Mouse (Mus musculus): ENCODE results near the gene Angptl8. TPM values are rescaled to one million over a fixed set of nuclear protein-coding genes. Genes with fewer than 3 reads are reported as not detected.

Gene Angptl8
- polyA plus RNA-seq, 1 experiment: 0.04 TPM

DNA sequence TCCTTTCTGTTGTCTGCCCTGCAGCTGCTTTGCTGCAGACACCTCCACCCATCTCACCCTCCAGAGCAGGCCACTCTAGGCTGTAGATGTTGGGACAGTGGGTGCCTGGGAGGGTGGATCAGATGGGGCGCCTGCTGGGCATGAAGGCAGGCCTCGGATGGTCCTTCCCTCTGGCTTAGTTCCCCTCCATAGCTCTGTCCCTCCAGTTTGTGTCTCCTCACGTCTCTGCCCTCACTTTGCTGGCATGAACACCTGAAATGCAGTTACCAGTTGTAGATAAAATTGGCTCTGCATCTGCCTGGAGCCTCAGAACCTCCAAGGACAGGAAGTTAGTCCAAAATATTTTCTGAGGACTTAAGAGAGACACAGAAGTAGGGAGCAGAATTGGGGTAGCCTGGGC lies 38.4 kb upstream of the Angptl8 start:
- Histone ChIP-seq H3K4me3 (ENCODE audit: insufficient read depth, poor library complexity, severe bottlenecking) (no peak overlapping the region), H3K27me3 (ENCODE audit: control insufficient read depth, insufficient read depth, insufficient read length) (no peaks in the 10 kb centered on the region), H3K79me3 (ENCODE audit: low read depth) (peaks cover 21% of the 10 kb centered on the region), H3K79me2 (ENCODE audit: control insufficient read depth, insufficient read depth) (peaks cover 62% of the 10 kb centered on the region), H3ac (ENCODE audit: control insufficient read depth, insufficient read length, low read depth) (peak overlapping the region; percentile 12), H3K36me3 (ENCODE audit: control insufficient read depth, insufficient read depth) (peaks cover 24% of the 10 kb centered on the region)
- TF ChIP-seq USF1 (IDR thresholded peaks at IDR 0.05; ENCODE audit: low read depth) (no peak), MAX (IDR thresholded peaks at IDR 0.05) (no peak), MYOG (IDR thresholded peaks at IDR 0.05; ENCODE audit: control insufficient read depth, extremely low read depth, insufficient read length) (no peak)

- H3K79me3 ChIP-seq (ENCODE audit: low read depth): peaks cover 23% of the 10 kb centered on the region
- H3K36me3 ChIP-seq (ENCODE audit: control insufficient read depth, insufficient read depth): peaks cover 23% of the 10 kb centered on the region
- no peak for TF ChIP-seq CEBPB (IDR thresholded peaks at IDR 0.05; ENCODE audit: low read depth)
- TF ChIP-seq MYOD1 (IDR thresholded peaks at IDR 0.05; ENCODE audit: control insufficient read depth, insufficient read length, low read depth): no peak
- TF ChIP-seq MAX (IDR thresholded peaks at IDR 0.05): no peak
- no peak for TF ChIP-seq USF1 (IDR thresholded peaks at IDR 0.05; ENCODE audit: low read depth)
- TF ChIP-seq FOSL1 (IDR thresholded peaks at IDR 0.05; ENCODE audit: insufficient read depth, low read length, poor library complexity, severe bottlenecking): no peak
- peak overlapping the region; percentile 72 for H3ac ChIP-seq (ENCODE audit: control insufficient read depth, insufficient read length, low read depth)
- no peaks in the 10 kb centered on the region for H3K27me3 ChIP-seq (ENCODE audit: control insufficient read depth, insufficient read depth, insufficient read length)
- peaks cover 56% of the 10 kb centered on the region for H3K79me2 ChIP-seq (ENCODE audit: control insufficient read depth, insufficient read depth)
- peak overlapping the region; percentile 66 for H3K4me3 ChIP-seq (ENCODE audit: insufficient read depth, poor library complexity, severe bottlenecking)
These were observed 37.4 kb upstream of the Angptl8 start for GRCm38 (mm10) chr9:21797921-21798344.

- no peak for TF ChIP-seq MAX (IDR thresholded peaks at IDR 0.05)
- peak; percentile 53 for TF ChIP-seq USF1 (IDR thresholded peaks at IDR 0.05; ENCODE audit: low read depth)
- H3K79me3 ChIP-seq (ENCODE audit: low read depth): peaks cover 23% of the 10 kb centered on the region
- H3K27me3 ChIP-seq (ENCODE audit: control insufficient read depth, insufficient read depth, insufficient read length): no peaks in the 10 kb centered on the region
- H3ac ChIP-seq (ENCODE audit: control insufficient read depth, insufficient read length, low read depth): peak within 1 kb of the TSS; percentile 72
- peak within 1 kb of the TSS; percentile 66 for H3K4me3 ChIP-seq (ENCODE audit: insufficient read depth, poor library complexity, severe bottlenecking)
- peaks cover 18% of the 10 kb centered on the region for H3K36me3 ChIP-seq (ENCODE audit: control insufficient read depth, insufficient read depth)
- peaks cover 56% of the 10 kb centered on the region for H3K79me2 ChIP-seq (ENCODE audit: control insufficient read depth, insufficient read depth)
These were observed 36.8 kb upstream of the Angptl8 start, which contains the start of gene Kank2 for GRCm38 (mm10) chr9:21798345-21799009. Kank2 (minus strand) TSS chr9:21798744.

DNA sequence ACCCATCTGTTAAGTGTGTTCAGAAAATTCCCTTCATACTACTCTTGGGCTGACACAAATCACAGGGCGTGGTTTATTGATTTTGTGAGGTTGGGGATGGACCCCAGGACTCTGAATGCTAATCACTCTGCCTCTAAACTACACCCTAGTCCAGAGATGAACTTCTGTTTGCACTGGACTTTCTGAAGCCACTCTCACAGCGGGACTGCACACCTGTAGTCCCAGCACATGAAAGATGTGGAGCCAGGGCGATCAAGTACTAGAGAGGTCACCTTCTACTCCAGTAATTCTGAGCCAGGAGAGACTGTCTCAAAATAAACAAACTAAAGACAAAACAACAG lies 36.3 kb upstream of the Angptl8 start:
- Histone ChIP-seq H3K4me3 (ENCODE audit: insufficient read depth, poor library complexity, severe bottlenecking) (no peak overlapping the region), H3ac (ENCODE audit: control insufficient read depth, insufficient read length, low read depth) (no peak overlapping the region), H3K79me3 (ENCODE audit: low read depth) (peaks cover 23% of the 10 kb centered on the region), H3K36me3 (ENCODE audit: control insufficient read depth, insufficient read depth) (peaks cover 13% of the 10 kb centered on the region), H3K79me2 (ENCODE audit: control insufficient read depth, insufficient read depth) (peaks cover 51% of the 10 kb centered on the region), H3K27me3 (ENCODE audit: control insufficient read depth, insufficient read depth, insufficient read length) (no peaks in the 10 kb centered on the region)
- TF ChIP-seq CTCF (IDR thresholded peaks at IDR 0.05; ENCODE audit: control insufficient read depth, insufficient read depth, insufficient read length) (no peak), MAX (IDR thresholded peaks at IDR 0.05) (no peak), CEBPB (IDR thresholded peaks at IDR 0.05; ENCODE audit: low read depth) (no peak), FOSL1 (IDR thresholded peaks at IDR 0.05; ENCODE audit: insufficient read depth, low read length, poor library complexity, severe bottlenecking) (no peak), USF1 (IDR thresholded peaks at IDR 0.05; ENCODE audit: low read depth) (no peak), MYOG (IDR thresholded peaks at IDR 0.05; ENCODE audit: control insufficient read depth, extremely low read depth, insufficient read length) (no peak), MYOD1 (IDR thresholded peaks at IDR 0.05; ENCODE audit: control insufficient read depth, insufficient read length, low read depth) (no peak)

GRCm38 (mm10) chr9:21801121-21801520 lies 34.2 kb upstream of the Angptl8 start:
- Histone ChIP-seq H3K79me2 (ENCODE audit: control insufficient read depth, insufficient read depth) (peaks cover 29% of the 10 kb centered on the region), H3K27me3 (ENCODE audit: control insufficient read depth, insufficient read depth, insufficient read length) (no peaks in the 10 kb centered on the region), H3K79me3 (ENCODE audit: low read depth) (peaks cover 14% of the 10 kb centered on the region), H3K36me3 (ENCODE audit: control insufficient read depth, insufficient read depth) (peaks cover 4% of the 10 kb centered on the region), H3K4me3 (ENCODE audit: insufficient read depth, poor library complexity, severe bottlenecking) (no peak overlapping the region), H3ac (ENCODE audit: control insufficient read depth, insufficient read length, low read depth) (no peak overlapping the region)
- no peak for TF ChIP-seq MYOD1 (IDR thresholded peaks at IDR 0.05; ENCODE audit: control insufficient read depth, insufficient read length, low read depth)
- no peak for TF ChIP-seq FOSL1 (IDR thresholded peaks at IDR 0.05; ENCODE audit: insufficient read depth, low read length, poor library complexity, severe bottlenecking)
- no peak for TF ChIP-seq MAX (IDR thresholded peaks at IDR 0.05)
- TF ChIP-seq MYOG (IDR thresholded peaks at IDR 0.05; ENCODE audit: control insufficient read depth, extremely low read depth, insufficient read length): no peak
- TF ChIP-seq USF1 (IDR thresholded peaks at IDR 0.05; ENCODE audit: low read depth): no peak
- TF ChIP-seq CTCF (IDR thresholded peaks at IDR 0.05; ENCODE audit: control insufficient read depth, insufficient read depth, insufficient read length): no peak
- TF ChIP-seq CEBPB (IDR thresholded peaks at IDR 0.05; ENCODE audit: low read depth): no peak

GRCm38 (mm10) chr9:21801591-21801990 lies 33.7 kb upstream of the Angptl8 start:
- TF ChIP-seq MYOD1 (IDR thresholded peaks at IDR 0.05; ENCODE audit: control insufficient read depth, insufficient read length, low read depth) (no peak), CTCF (IDR thresholded peaks at IDR 0.05; ENCODE audit: control insufficient read depth, insufficient read depth, insufficient read length) (no peak), MYOG (IDR thresholded peaks at IDR 0.05; ENCODE audit: control insufficient read depth, extremely low read depth, insufficient read length) (no peak), CEBPB (IDR thresholded peaks at IDR 0.05; ENCODE audit: low read depth) (no peak), FOSL1 (IDR thresholded peaks at IDR 0.05; ENCODE audit: insufficient read depth, low read length, poor library complexity, severe bottlenecking) (no peak), MAX (IDR thresholded peaks at IDR 0.05) (no peak), USF1 (IDR thresholded peaks at IDR 0.05; ENCODE audit: low read depth) (no peak)
- no peak overlapping the region for H3ac ChIP-seq (ENCODE audit: control insufficient read depth, insufficient read length, low read depth)
- no peaks in the 10 kb centered on the region for H3K27me3 ChIP-seq (ENCODE audit: control insufficient read depth, insufficient read depth, insufficient read length)
- H3K79me3 ChIP-seq (ENCODE audit: low read depth): peaks cover 10% of the 10 kb centered on the region
- peaks cover 24% of the 10 kb centered on the region for H3K79me2 ChIP-seq (ENCODE audit: control insufficient read depth, insufficient read depth)
- H3K36me3 ChIP-seq (ENCODE audit: control insufficient read depth, insufficient read depth): peaks cover 4% of the 10 kb centered on the region
- H3K4me3 ChIP-seq (ENCODE audit: insufficient read depth, poor library complexity, severe bottlenecking): no peak overlapping the region

Data from C2C12 (cell line).